ENCODE assay signal across 23 mouse cellular contexts in the genomic region with DNA sequence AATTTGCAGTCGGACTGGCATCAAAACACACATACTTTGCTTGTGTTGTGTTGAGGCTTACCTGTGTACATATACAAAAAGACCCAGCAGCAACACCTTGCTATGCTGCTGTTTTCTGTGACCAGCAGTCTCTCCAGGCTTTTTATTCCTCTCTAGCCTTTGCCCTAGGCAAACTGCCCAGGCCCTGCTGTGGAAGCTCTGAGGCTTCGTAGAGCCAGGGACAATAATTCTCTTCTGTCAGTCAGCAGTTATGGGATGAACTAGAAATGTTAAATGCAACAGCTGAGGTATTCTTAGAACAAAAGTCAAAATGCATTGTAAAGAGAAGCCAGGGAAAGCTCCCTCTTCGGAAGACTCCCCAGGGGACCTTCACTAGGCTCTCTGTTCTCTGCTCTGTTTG.
DNase-seq lines count a peak whose midpoint lies in the region; ATAC-seq lines count a peak whose summit lies in the region.
"Had no signal": no experiment of that assay in that cellular context is flagged by ENCODE, and none has a peak within 500 bp of the region (broad histone marks: within the 10 kb centered on the region; RNA-seq: fewer than 3 reads in every experiment).

No protein-coding gene starts in this region.

- H3K9ac ChIP-seq in kidney, embryonic 14.5 days (ENCODE audit: low read depth, low read length) = no peak overlapping the region
- H3K9ac ChIP-seq in hindbrain, embryonic 13.5 days = no peak overlapping the region
- H3K9ac ChIP-seq: hindbrain, embryonic 12.5 days; limb, embryonic 13.5 days; liver, embryonic 13.5 days; lung, embryonic 14.5 days; neural tube, embryonic 13.5 days; stomach, embryonic 15.5 days had no signal

- H3K4me3 ChIP-seq in kidney, embryonic 14.5 days (ENCODE audit: low read length) = no peak overlapping the region
- H3K4me3 ChIP-seq in hindbrain, embryonic 13.5 days = no peak overlapping the region
- H3K4me3 ChIP-seq: hindbrain, embryonic 12.5 days; limb, embryonic 13.5 days; liver, embryonic 13.5 days; neural tube, embryonic 13.5 days; stomach, embryonic 15.5 days had no signal

- no peak overlapping the region for H3K4me2 ChIP-seq in kidney, embryonic 14.5 days (replicated peaks; ENCODE audit: low read depth, low read length)
- H3K4me2 ChIP-seq in hindbrain, embryonic 13.5 days = no peak overlapping the region
- H3K4me2 ChIP-seq: hindbrain, embryonic 12.5 days; limb, embryonic 13.5 days; liver, embryonic 13.5 days; lung, embryonic 14.5 days; midbrain, embryonic 11.5 days; neural tube, embryonic 13.5 days; stomach, embryonic 15.5 days had no signal

- peak; percentile 4 to 26 for DNase-seq in adrenal gland, postnatal 36 days
- DNase-seq in adrenal gland, postnatal 25 days = no peak
- DNase-seq in kidney, adult 18-20 months = peak; percentile 16
- DNase-seq in adipocyte (ENCODE audit: low spot score) = peak; percentile 22
- DNase-seq in kidney, postnatal 10 days = peak; percentile 79
- DNase-seq: cerebellum, adult 18-20 months; cerebellum, postnatal 36 days; gastrocnemius, postnatal 25 days; liver, embryonic 13.5 days; lung, embryonic 14.5 days; right cerebral cortex, postnatal 25 days; thymus, adult 18-20 months; thymus, postnatal 4 days had no signal

- ATAC-seq in kidney, embryonic 14.5 days (ENCODE audit: low FRiP score, low TSS enrichment) = no peak
- no peak for ATAC-seq in hindbrain, embryonic 13.5 days (ENCODE audit: low FRiP score)
- ATAC-seq: inflammation-experienced regulatory T-cells, adult 6 months had no signal

- H3K9me3 ChIP-seq in kidney, embryonic 14.5 days (ENCODE audit: control insufficient read depth, low read length) = no peaks in the 10 kb centered on the region
- no peaks in the 10 kb centered on the region for H3K9me3 ChIP-seq in hindbrain, embryonic 13.5 days
- H3K9me3 ChIP-seq: hindbrain, embryonic 12.5 days; limb, embryonic 13.5 days; liver, embryonic 13.5 days; neural tube, embryonic 13.5 days; stomach, embryonic 15.5 days had no signal

- WGBS in kidney, embryonic 14.5 days = 63% methylated on average over 3 of the region's 3 CpGs
- WGBS in hindbrain, embryonic 13.5 days = 57% methylated on average over 3 of the region's 3 CpGs

- no peaks in the 10 kb centered on the region for H3K27me3 ChIP-seq in kidney, embryonic 14.5 days (ENCODE audit: control insufficient read depth, insufficient read depth, low read length)
- H3K27me3 ChIP-seq in hindbrain, embryonic 13.5 days = no peaks in the 10 kb centered on the region
- H3K27me3 ChIP-seq: CH12.LX; hindbrain, embryonic 12.5 days; limb, embryonic 13.5 days; liver, embryonic 13.5 days; neural tube, embryonic 13.5 days; stomach, embryonic 15.5 days had no signal

- H3K27ac ChIP-seq in kidney, embryonic 14.5 days (ENCODE audit: low read depth, low read length) = no peak overlapping the region
- H3K27ac ChIP-seq in hindbrain, embryonic 13.5 days = no peak overlapping the region
- H3K27ac ChIP-seq: hindbrain, embryonic 12.5 days; limb, embryonic 13.5 days; liver, embryonic 13.5 days; macrophage; neural tube, embryonic 13.5 days; stomach, embryonic 15.5 days had no signal

- no peaks in the 10 kb centered on the region for H3K36me3 ChIP-seq in kidney, embryonic 14.5 days (ENCODE audit: control insufficient read depth, insufficient read depth, low read length)
- no peaks in the 10 kb centered on the region for H3K36me3 ChIP-seq in hindbrain, embryonic 13.5 days
- H3K36me3 ChIP-seq: hindbrain, embryonic 12.5 days; limb, embryonic 13.5 days; liver, embryonic 13.5 days; neural tube, embryonic 13.5 days; stomach, embryonic 15.5 days had no signal

- H3K4me1 ChIP-seq in kidney, embryonic 14.5 days (ENCODE audit: control insufficient read depth, insufficient read depth, low read length) = no peaks in the 10 kb centered on the region
- no peaks in the 10 kb centered on the region for H3K4me1 ChIP-seq in hindbrain, embryonic 13.5 days (replicated peaks)
- H3K4me1 ChIP-seq: hindbrain, embryonic 12.5 days; limb, embryonic 13.5 days; liver, embryonic 13.5 days; neural tube, embryonic 13.5 days; stomach, embryonic 15.5 days had no signal
